Mouse (Mus musculus) kidney, adult 2 months (tissue): ENCODE measurements around the gene Gm20532. TPM values are rescaled to one million over a fixed set of nuclear protein-coding genes. Genes with fewer than 3 reads are reported as not detected.
A peak's percentile ranks its signal among the peaks of the same experiment; 100 is the strongest.

Experiments
- DNase-seq: peaks from one replicate; pipeline ENCODE4 v3.0.0; 2021
- H3K27ac ChIP-seq: fragments of 200-500 bp; 2 replicates; pipeline ENCODE4 v1.5.1; 2012; ENCODE audit warnings: low read depth, low read length, control low read depth, inconsistent platforms; ENCODE audit not compliant: insufficient read depth
- H3K27me3 ChIP-seq: fragments of 200-500 bp; replicated peaks from 2 replicates; pipeline ENCODE4 v1.6.1; 2012; ENCODE audit warnings: mild to moderate bottlenecking, moderate library complexity, low read length, inconsistent platforms; ENCODE audit not compliant: control insufficient read depth, insufficient read depth
- H3K36me3 ChIP-seq: fragments of 200-500 bp; 2 replicates; pipeline ENCODE4 v1.6.1; 2012; ENCODE audit warnings: mild to moderate bottlenecking, moderate library complexity, low read length, inconsistent platforms; ENCODE audit not compliant: control insufficient read depth, insufficient read depth
- H3K4me1 ChIP-seq: fragments of 200-500 bp; 2 replicates; pipeline ENCODE4 v1.6.1; 2011; ENCODE audit warnings: low read length; ENCODE audit not compliant: control insufficient read depth, insufficient read depth
- H3K4me3 ChIP-seq: fragments of 200-500 bp; 2 replicates; pipeline ENCODE4 v1.5.1; 2011; ENCODE audit warnings: mild to moderate bottlenecking, low read depth, low read length, control low read depth; ENCODE audit not compliant: insufficient read depth
- CTCF ChIP-seq: fragments of 200-500 bp; conservative IDR thresholded peaks from 2 replicates; pipeline ENCODE4 v1.5.1; 2011; ENCODE audit warnings: low read depth, mild to moderate bottlenecking, control low read depth, low read length, moderate library complexity, mixed read lengths; ENCODE audit not compliant: insufficient read depth, insufficient read length
- POLR2A ChIP-seq: fragments of 200-500 bp; IDR thresholded peaks from one replicate; pipeline ENCODE4 v1.6.1; 2011; ENCODE audit warnings: low read depth, low read length, control low read depth
- WGBS: fragments of 180-500 bp; shearing (Covaris S2); methylation state at CpG from one replicate; pipeline ENCODE4 v1.1.7; 2018; 5-methylcytosine and 5-hydroxymethylcytosine counted together
- polyA plus RNA-seq: library from polyadenylated mRNA; depleted of rRNA; stranded (reverse); fragments of >200 nt; gene quantifications from 2 replicates; pipeline ENCODE4 v1.2.3, GENCODE M21; 2012; rRNA removed

The Gm20532 gene
- not detected in 2 replicates for polyA plus RNA-seq

DNA sequence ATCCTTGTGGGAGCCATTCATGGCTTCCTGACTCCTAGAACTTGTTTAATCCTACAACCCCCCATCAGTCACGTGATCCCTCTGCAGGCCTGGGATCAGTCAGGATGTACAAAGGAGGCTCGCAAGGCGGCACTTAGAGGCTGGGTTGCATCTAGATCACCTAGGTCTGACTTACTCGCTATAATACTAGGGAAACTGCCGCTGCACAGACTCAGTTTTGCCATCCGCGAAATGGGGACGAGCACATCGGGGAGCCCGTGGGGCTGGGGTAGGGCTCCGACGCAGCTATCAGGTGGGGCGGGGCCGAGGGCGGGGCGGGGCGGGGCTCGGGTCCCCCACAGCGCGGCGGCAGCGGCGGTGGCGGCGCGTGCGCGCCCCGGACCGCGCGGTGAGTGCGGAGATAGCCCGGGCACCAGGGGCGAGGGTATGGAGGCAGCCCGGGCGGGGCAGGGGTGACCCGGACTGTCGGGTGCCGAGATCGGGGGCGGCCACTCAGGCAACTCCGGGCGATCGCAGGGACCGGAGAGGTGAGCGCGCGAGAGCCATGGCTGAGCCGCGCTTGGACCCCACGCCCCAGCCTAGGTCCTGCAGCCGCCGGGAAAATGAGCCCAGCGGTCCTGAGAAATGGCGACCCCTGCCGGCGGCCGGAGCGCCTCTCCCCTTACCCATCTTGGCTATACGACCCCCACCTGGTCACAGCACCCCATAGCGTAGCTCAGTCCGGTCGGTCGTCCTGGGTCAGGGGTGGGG lies at the start of gene Gm20532:
TSS of gene Gm20532 (plus strand) at position 346 of the 750 bp plus-strand sequence.
- Histone ChIP-seq H3K4me3 (peak within 1 kb of the TSS; percentile 47), H3K27ac (peak within 1 kb of the TSS; percentile 34), H3K4me1 (no peaks in the 10 kb centered on the region), H3K27me3 (no peaks in the 10 kb centered on the region), H3K36me3 (peaks cover 2% of the 10 kb centered on the region; the same call in 1 of the 2 replicates)
- peak; percentile 62 for DNase-seq
- TF ChIP-seq CTCF = peak; percentile 45
- no peak for TF ChIP-seq POLR2A
- under 1% methylated on average over 65 of the region's 65 CpGs for WGBS

DNA sequence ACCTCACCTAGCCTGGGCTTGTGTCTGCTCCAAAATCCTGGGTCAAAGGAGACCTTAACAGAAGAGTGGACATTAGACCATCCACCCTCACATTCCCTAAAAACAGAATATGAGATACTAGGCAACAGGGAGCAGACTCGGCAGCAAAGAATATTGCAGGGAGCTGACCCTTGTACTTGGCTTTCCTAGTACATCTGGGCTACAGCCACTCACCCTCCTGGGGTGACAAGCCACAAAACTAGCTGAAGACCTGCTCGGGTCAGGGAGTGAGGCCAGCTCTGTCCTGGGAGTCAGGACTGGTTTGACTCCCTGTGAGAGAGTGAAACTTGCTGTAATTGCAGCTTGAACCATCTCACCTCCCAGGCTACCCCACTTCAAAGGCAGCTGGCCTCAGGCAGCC lies 46.9 kb upstream of the Gm20532 start:
- Histone ChIP-seq H3K27me3 (no peaks in the 10 kb centered on the region), H3K36me3 (no peaks in the 10 kb centered on the region), H3K27ac (no peak overlapping the region), H3K4me1 (peaks cover 15% of the 10 kb centered on the region; the same call in 1 of the 2 replicates), H3K4me3 (no peak overlapping the region)
- no peak for TF ChIP-seq CTCF
- no peak for TF ChIP-seq POLR2A
- WGBS = 60% methylated on average over 2 of the region's 2 CpGs
- DNase-seq = no peak

DNA sequence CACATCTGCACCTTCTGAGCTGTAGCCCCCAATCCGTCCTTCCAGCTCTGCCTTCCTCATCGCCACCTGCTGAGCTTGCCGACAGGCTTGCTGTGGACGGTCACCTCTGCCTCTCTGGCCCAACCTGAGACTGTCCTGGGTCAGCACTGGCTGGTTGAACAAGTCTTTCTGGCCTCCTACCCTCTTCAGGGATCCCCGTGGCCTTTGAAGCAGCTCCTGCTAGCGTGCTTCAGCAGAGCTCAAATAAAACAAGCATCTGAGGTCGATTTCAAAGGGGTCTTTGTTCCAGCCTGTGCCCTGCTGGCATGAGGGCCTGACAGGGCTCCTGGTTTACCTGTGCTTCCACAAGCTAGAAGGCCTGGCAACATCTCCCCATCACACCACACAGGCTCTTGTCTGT lies 45.7 kb upstream of the Gm20532 start:
- no peak overlapping the region for H3K4me3 ChIP-seq
- WGBS = 71% methylated on average over 7 of the region's 7 CpGs
- H3K4me1 ChIP-seq = peaks cover 12% of the 10 kb centered on the region; the same call in 1 of the 2 replicates
- H3K27ac ChIP-seq = no peak overlapping the region
- no peaks in the 10 kb centered on the region for H3K36me3 ChIP-seq
- TF ChIP-seq CTCF (no peak), POLR2A (no peak)
- DNase-seq = no peak
- no peaks in the 10 kb centered on the region for H3K27me3 ChIP-seq

DNA sequence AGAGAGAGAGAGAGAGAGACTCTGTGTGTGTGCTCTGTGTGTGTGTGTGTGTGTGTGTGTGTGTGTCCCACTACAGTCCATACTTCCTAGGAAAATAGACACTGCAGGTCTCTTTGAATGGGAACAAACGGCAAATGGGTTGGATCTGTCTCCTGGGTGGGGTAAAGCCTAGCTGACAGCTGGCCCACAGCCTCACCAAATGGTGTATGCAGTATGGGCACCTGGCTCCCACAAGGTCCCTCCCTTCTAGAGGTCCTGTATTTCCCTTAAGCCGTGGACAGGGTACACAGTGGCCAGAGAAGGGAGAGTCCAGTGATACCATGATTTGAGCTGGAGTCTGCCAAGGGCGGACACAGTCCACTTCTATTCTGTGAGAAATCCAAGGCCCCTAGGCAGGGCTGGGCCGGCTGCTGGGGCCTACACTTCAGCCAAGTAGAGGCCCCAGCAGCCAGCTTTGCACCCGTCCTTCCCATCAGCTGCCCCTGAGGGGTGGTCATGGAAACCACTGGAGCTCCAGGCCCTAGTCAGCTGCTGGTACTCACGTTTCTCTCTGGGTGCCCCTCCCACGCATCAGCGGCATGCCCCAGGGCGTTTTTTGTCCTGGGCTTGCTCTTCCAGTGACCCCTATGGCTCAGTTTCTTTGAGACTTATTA lies 45.1 kb upstream of the Gm20532 start:
- Histone ChIP-seq H3K27me3 (no peaks in the 10 kb centered on the region), H3K27ac (no peak overlapping the region), H3K36me3 (no peaks in the 10 kb centered on the region), H3K4me3 (no peak overlapping the region), H3K4me1 (peaks cover 12% of the 10 kb centered on the region; the same call in 1 of the 2 replicates)
- no peak for DNase-seq
- 69% methylated on average over 9 of the region's 9 CpGs for WGBS
- TF ChIP-seq POLR2A (no peak), CTCF (no peak)

DNA sequence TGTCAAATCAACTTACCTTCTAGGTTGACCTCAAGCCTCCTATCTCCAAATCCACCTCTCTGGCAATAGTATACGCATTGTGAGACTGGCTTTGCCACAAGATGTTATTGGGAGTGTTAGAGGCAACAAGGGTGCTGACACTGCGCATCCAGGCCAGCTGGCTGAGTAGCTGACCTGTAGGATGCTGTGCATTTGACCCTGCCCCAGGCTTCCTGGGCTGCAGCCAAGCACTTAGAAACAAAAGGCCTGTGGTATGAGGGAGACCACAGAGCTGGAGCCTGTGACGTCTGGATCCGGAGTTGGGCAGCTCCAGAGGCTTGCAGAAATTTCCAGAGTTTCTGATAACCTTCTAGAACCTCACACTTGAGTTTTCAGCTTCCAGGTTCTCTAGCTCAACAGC lies 43.3 kb upstream of the Gm20532 start:
- Histone ChIP-seq H3K27ac (peak overlapping the region; percentile 37; the same call in 1 of the 2 replicates), H3K4me1 (peaks cover 12% of the 10 kb centered on the region; the same call in 1 of the 2 replicates), H3K4me3 (no peak overlapping the region), H3K36me3 (no peaks in the 10 kb centered on the region), H3K27me3 (no peaks in the 10 kb centered on the region)
- WGBS = 52% methylated on average over 4 of the region's 4 CpGs
- TF ChIP-seq POLR2A (no peak), CTCF (no peak)
- peak; percentile 78 for DNase-seq

DNA sequence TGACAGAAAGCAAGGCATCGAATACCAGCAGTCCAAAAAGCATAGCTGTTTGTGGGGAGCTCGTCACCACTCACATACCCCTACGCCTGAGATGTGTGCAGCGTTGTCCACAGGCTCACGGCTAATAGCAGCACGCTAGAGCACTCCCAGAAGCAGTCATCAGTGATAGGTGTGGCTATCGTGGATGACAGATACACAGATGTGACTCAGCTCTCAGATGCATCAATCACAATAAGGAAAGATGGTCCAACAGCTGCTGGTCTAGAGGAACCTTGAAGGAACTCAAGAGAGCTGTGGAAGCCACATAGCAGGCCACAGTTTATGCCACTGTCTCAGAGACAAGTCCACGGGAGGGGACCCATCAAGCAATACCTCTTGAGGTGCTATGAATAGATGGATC lies 42.7 kb upstream of the Gm20532 start:
- no peak for TF ChIP-seq CTCF
- no peak for TF ChIP-seq POLR2A
- Histone ChIP-seq H3K4me1 (peaks cover 12% of the 10 kb centered on the region; the same call in 1 of the 2 replicates), H3K36me3 (no peaks in the 10 kb centered on the region), H3K27ac (peak overlapping the region; percentile 37), H3K4me3 (no peak overlapping the region), H3K27me3 (no peaks in the 10 kb centered on the region)
- DNase-seq = no peak
- 68% methylated on average over 8 of the region's 8 CpGs for WGBS

DNA sequence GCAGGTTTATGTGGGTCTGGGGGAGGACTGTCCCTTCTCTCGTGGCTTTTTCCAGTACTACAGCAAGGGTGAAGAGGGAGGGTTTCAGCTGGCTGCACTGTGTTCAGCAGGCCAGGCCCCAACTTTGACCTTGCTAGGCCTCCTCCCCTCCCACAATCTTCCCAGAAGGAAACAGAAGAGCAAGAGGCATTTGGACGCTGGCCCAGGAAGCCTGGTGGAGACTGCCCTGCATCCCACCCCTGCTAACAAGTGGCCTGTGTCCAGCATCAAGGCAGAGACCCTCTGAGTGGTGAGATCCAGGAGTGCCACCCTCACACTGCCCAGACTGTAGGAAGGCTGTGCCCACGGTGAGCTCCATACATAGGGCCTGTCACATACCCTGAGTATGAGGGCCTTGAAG lies 42.2 kb upstream of the Gm20532 start:
- Histone ChIP-seq H3K36me3 (no peaks in the 10 kb centered on the region), H3K27ac (peak overlapping the region; percentile 66), H3K27me3 (no peaks in the 10 kb centered on the region), H3K4me1 (peaks cover 12% of the 10 kb centered on the region; the same call in 1 of the 2 replicates), H3K4me3 (no peak overlapping the region)
- 24% methylated on average over 3 of the region's 3 CpGs for WGBS
- TF ChIP-seq POLR2A = no peak
- TF ChIP-seq CTCF = no peak
- DNase-seq = peak; percentile 82
